Mouse (Mus musculus) embryonic facial prominence, embryonic 14.5 days (tissue): Measurements from ENCODE around the gene Plcb4. TPM values are rescaled to one million over a fixed set of nuclear protein-coding genes. Genes with fewer than 3 reads are reported as not detected.

Experiments
- ATAC-seq: fragments of 200-750 bp; cut with Nextera tagmentation; 2 replicates; pipeline ENCODE4 v1.8.0; 2017; ENCODE audit warnings: low read depth, moderate number of reproducible peaks, moderate TSS enrichment
- DNase-seq: peaks from one replicate; pipeline ENCODE4 v3.0.0-alpha.2; 2015; ENCODE audit warnings: low spot score
- H3K27ac ChIP-seq: fragments of 300-500 bp; sonication (generic); replicated peaks from 2 replicates; pipeline ENCODE4 v1.5.1; 2014; ENCODE audit warnings: low read depth, mild to moderate bottlenecking, low read length, moderate library complexity
- H3K27me3 ChIP-seq: fragments of 300-500 bp; sonication (generic); replicated peaks from 2 replicates; pipeline ENCODE4 v1.6.1; 2014; ENCODE audit warnings: low read length; ENCODE audit not compliant: control insufficient read depth, insufficient read depth
- H3K36me3 ChIP-seq: fragments of 300-500 bp; sonication (generic); 2 replicates; pipeline ENCODE4 v1.6.1; 2014; ENCODE audit warnings: low read length, mixed read lengths; ENCODE audit not compliant: control insufficient read depth, insufficient read depth
- H3K4me1 ChIP-seq: fragments of 300-500 bp; sonication (generic); 2 replicates; pipeline ENCODE4 v1.6.1; 2014; ENCODE audit warnings: antibody characterized with exemption, low read length; ENCODE audit not compliant: control insufficient read depth, insufficient read depth
- H3K4me2 ChIP-seq: fragments of 300-500 bp; sonication (generic); 2 replicates; pipeline ENCODE4 v1.6.1; 2014; ENCODE audit warnings: low read depth, mild to moderate bottlenecking, low read length, moderate library complexity, mixed read lengths
- H3K4me3 ChIP-seq: fragments of 300-500 bp; sonication (generic); 2 replicates; pipeline ENCODE4 v1.5.1; 2014; ENCODE audit warnings: low read depth, mild to moderate bottlenecking, low read length
- H3K9ac ChIP-seq: fragments of 300-500 bp; sonication (generic); 2 replicates; pipeline ENCODE4 v1.6.1; 2014; ENCODE audit warnings: low read depth, mild to moderate bottlenecking, low read length, moderate library complexity, mixed read lengths
- H3K9me3 ChIP-seq: fragments of 300-500 bp; sonication (generic); 2 replicates; pipeline ENCODE4 v1.6.1; 2016; ENCODE audit warnings: low read length; ENCODE audit not compliant: control insufficient read depth
- WGBS: fragments of 180-500 bp; shearing (Covaris S2); extraction: QIAGEN DNeasy Blood & Tissue Kit; methylation state at CpG from one replicate; pipeline ENCODE4 v1.1.7; 2014; 5-methylcytosine and 5-hydroxymethylcytosine counted together
- polyA plus RNA-seq: library from polyadenylated mRNA; unstranded; fragments of >200 nt; fragmentation: Nextera tagmentation; extraction: Ambion mirVana; gene quantifications from 2 replicates; pipeline ENCODE4 v1.2.1, GENCODE M21; 2014

Plcb4 gene
- polyA plus RNA-seq, 1 experiment from 2014 or later = 20.8 TPM

- H3K27me3 ChIP-seq = no peaks in the 10 kb centered on the region
- no peak overlapping the region for H3K4me2 ChIP-seq
- ATAC-seq = no peak
- no peak for DNase-seq
- no peak overlapping the region for H3K9ac ChIP-seq
- H3K9me3 ChIP-seq = no peaks in the 10 kb centered on the region
- H3K4me3 ChIP-seq = no peak overlapping the region
- WGBS = 91% methylated on average over 4 of the region's 4 CpGs
- no peaks in the 10 kb centered on the region for H3K4me1 ChIP-seq
- H3K27ac ChIP-seq = no peak overlapping the region
- H3K36me3 ChIP-seq = no peaks in the 10 kb centered on the region
These were observed 271.9 kb downstream of the Plcb4 start for GRCm38 (mm10) chr2:135930696-135931095.

DNA sequence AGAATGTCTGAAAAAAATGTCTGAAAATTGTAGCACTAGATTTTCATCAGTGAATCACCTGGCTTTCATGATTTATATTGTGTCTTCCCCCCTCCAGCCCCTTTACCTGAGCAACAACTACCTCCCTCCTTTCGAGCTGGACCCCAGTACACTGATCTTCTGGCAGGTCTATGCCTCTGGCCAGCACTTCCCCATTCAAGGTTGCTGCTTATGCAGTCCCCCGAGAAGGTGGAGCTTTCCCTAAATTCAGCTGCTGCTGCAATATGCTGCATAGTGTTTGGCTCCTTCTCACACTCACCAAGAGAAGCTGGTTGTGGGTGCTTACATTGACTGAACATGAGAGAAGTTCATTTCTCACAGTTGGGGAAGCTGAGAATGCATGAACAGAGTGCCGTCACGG lies 273.8 kb downstream of the Plcb4 start:
- no peaks in the 10 kb centered on the region for H3K27me3 ChIP-seq
- 82% methylated on average over 4 of the region's 4 CpGs for WGBS
- H3K9ac ChIP-seq = no peak overlapping the region
- no peak overlapping the region for H3K4me2 ChIP-seq
- H3K9me3 ChIP-seq = no peaks in the 10 kb centered on the region
- ATAC-seq (no peak), DNase-seq (no peak)
- no peak overlapping the region for H3K27ac ChIP-seq
- no peaks in the 10 kb centered on the region for H3K4me1 ChIP-seq
- no peaks in the 10 kb centered on the region for H3K36me3 ChIP-seq
- H3K4me3 ChIP-seq = no peak overlapping the region

GRCm38 (mm10) chr2:135936376-135936775 lies 277.6 kb downstream of the Plcb4 start:
- H3K27me3 ChIP-seq = no peaks in the 10 kb centered on the region
- DNase-seq (no peak), ATAC-seq (no peak)
- 70% methylated on average over 6 of the region's 6 CpGs for WGBS
- no peak overlapping the region for H3K27ac ChIP-seq
- no peak overlapping the region for H3K4me3 ChIP-seq
- H3K4me1 ChIP-seq = no peaks in the 10 kb centered on the region
- H3K9ac ChIP-seq = no peak overlapping the region
- H3K36me3 ChIP-seq = no peaks in the 10 kb centered on the region
- H3K4me2 ChIP-seq = no peak overlapping the region
- no peaks in the 10 kb centered on the region for H3K9me3 ChIP-seq

GRCm38 (mm10) chr2:135937646-135938045 lies 278.8 kb downstream of the Plcb4 start:
- H3K4me2 ChIP-seq = no peak overlapping the region
- H3K27me3 ChIP-seq = no peaks in the 10 kb centered on the region
- ATAC-seq = no peak
- DNase-seq = no peak
- 88% methylated on average over 6 of the region's 6 CpGs for WGBS
- H3K9me3 ChIP-seq = no peaks in the 10 kb centered on the region
- no peaks in the 10 kb centered on the region for H3K36me3 ChIP-seq
- no peaks in the 10 kb centered on the region for H3K4me1 ChIP-seq
- H3K4me3 ChIP-seq = no peak overlapping the region
- no peak overlapping the region for H3K27ac ChIP-seq
- H3K9ac ChIP-seq = no peak overlapping the region

DNA sequence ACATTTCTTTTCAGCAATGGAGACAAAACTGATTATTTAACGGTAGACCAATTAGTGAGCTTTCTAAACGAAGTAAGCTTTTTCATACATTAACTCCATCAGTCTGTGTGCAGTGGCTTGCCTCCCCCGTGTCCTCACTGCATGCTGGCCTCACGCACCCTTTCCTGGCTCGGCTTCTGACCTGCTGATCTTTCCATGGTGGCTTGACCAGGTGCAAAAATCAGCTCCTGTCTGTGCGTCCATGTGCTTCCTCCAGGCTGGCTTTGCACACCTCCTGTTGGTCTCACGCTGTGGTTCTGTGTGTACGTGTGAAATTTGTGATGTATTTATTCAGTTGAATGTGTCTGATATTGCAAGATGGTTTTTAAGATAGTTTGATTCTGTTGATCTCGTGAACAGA lies 281.1 kb downstream of the Plcb4 start:
- no peaks in the 10 kb centered on the region for H3K9me3 ChIP-seq
- no peak overlapping the region for H3K9ac ChIP-seq
- no peak overlapping the region for H3K4me3 ChIP-seq
- ATAC-seq = no peak
- H3K4me2 ChIP-seq = no peak overlapping the region
- H3K27me3 ChIP-seq = no peaks in the 10 kb centered on the region
- WGBS = 76% methylated on average over 9 of the region's 9 CpGs
- no peaks in the 10 kb centered on the region for H3K4me1 ChIP-seq
- no peaks in the 10 kb centered on the region for H3K36me3 ChIP-seq
- no peak for DNase-seq
- H3K27ac ChIP-seq = no peak overlapping the region

GRCm38 (mm10) chr2:135947839-135948238 lies 289.0 kb downstream of the Plcb4 start:
- Histone ChIP-seq H3K27me3 (no peaks in the 10 kb centered on the region), H3K27ac (no peak overlapping the region), H3K4me3 (no peak overlapping the region), H3K4me1 (no peaks in the 10 kb centered on the region), H3K9me3 (peaks cover 5% of the 10 kb centered on the region; the same call in 1 of the 2 replicates), H3K9ac (no peak overlapping the region), H3K4me2 (no peak overlapping the region), H3K36me3 (0 out of 2 replicates have a peak, but pooled peaks cover 6% of the 10 kb centered on the region)
- no peak for ATAC-seq
- no peak for DNase-seq
- whole genome bisulfite sequencing = 61% methylated on average over 1 of the region's 1 CpGs

DNA sequence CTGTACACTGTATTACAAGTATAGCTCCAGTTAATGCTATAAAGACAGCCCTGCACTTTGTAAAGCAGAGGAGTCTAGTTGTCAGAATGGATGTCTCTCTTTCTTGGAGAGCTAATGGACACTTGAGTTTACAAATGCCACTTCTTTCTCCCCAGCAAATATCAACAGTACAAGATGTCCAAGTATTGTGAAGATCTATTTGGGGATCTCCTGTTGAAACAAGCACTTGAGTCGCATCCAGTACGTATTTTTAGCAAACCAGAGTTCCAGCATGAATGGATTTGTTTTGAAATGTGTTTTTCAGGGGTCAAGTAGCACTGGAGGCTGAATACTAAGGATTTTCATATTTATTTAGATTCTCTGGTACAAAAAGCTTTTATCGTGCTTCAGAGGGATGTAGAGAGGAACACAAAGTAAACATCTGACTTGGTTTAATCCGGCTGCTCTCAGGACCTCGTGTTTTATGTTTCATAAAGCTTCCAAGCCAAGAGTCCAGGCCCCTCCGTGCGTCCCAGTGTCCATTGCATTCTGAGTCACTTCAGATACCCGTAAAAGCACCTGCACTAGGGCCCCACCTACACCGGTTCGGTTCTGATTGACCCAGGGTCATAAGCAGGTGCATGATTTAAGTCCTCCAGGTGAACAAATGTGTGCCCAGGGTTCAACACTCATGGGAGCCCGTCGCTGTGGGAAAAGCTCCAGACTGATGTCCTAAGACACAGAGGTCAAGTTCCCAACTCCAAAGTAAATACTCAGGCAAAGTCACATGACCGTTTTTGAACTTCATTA lies 296.1 kb downstream of the Plcb4 start:
- no peaks in the 10 kb centered on the region for H3K27me3 ChIP-seq
- DNase-seq = no peak
- 74% methylated on average over 13 of the region's 13 CpGs for WGBS
- H3K36me3 ChIP-seq = no peaks in the 10 kb centered on the region
- H3K27ac ChIP-seq = no peak overlapping the region
- H3K9ac ChIP-seq = no peak overlapping the region
- H3K4me3 ChIP-seq = no peak overlapping the region
- no peak for ATAC-seq
- H3K9me3 ChIP-seq = no peaks in the 10 kb centered on the region
- no peaks in the 10 kb centered on the region for H3K4me1 ChIP-seq
- H3K4me2 ChIP-seq = no peak overlapping the region

GRCm38 (mm10) chr2:135955796-135956195 lies 297.0 kb downstream of the Plcb4 start:
- no peaks in the 10 kb centered on the region for H3K36me3 ChIP-seq
- no peaks in the 10 kb centered on the region for H3K27me3 ChIP-seq
- ATAC-seq = no peak
- no peak overlapping the region for H3K4me3 ChIP-seq
- WGBS = 89% methylated on average over 8 of the region's 8 CpGs
- H3K9ac ChIP-seq = no peak overlapping the region
- H3K9me3 ChIP-seq = no peaks in the 10 kb centered on the region
- DNase-seq = no peak
- H3K27ac ChIP-seq = no peak overlapping the region
- no peaks in the 10 kb centered on the region for H3K4me1 ChIP-seq
- H3K4me2 ChIP-seq = no peak overlapping the region

- ATAC-seq = peak; percentile 70
- H3K9me3 ChIP-seq = no peaks in the 10 kb centered on the region
- no peaks in the 10 kb centered on the region for H3K4me1 ChIP-seq
- DNase-seq = peak; percentile 57
- WGBS = 28% methylated on average over 7 of the region's 7 CpGs
- peak overlapping the region; percentile 31; the same call in 1 of the 2 replicates for H3K4me2 ChIP-seq
- no peak overlapping the region for H3K9ac ChIP-seq
- H3K4me3 ChIP-seq = no peak overlapping the region
- H3K36me3 ChIP-seq = no peaks in the 10 kb centered on the region
- H3K27ac ChIP-seq = no peak overlapping the region
- H3K27me3 ChIP-seq = no peaks in the 10 kb centered on the region
These were observed 298.9 kb downstream of the Plcb4 start for GRCm38 (mm10) chr2:135957689-135958088.
